Mouse (Mus musculus): Measurements from ENCODE around the gene Ccdc69. TPM values are rescaled to one million over a fixed set of nuclear protein-coding genes. Genes with fewer than 3 reads are reported as not detected.
A peak's percentile ranks its signal among the peaks of the same experiment; 100 is the strongest.

Ccdc69 gene
- polyA plus RNA-seq, 1 experiment from 2014 or later: 0.47 TPM

DNA sequence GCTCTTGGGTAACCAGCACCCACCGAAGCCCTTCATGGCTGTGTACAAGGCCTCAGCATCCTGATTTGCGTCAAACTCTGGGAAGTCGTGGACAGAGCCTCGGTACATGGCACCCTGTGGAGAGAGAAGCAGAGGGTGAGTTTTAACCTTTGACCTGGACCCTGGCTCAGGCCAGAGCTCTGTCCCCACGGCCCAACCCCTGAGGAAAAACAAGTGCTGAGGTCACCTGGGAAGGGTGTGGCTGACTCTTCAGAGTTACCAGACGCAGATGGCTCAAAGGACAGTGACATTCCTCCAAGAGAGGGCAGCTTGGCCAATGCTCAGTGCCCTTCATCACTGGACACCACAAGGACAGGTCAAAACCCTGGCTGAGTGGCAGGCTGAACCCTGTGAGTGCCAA is 64.1 kb downstream of the Ccdc69 start:
- Histone ChIP-seq H3K27ac (replicated peaks) (no peak overlapping the region), H3K4me3 (no peak overlapping the region), H3K27me3 (replicated peaks; ENCODE audit: low read depth, poor library complexity, severe bottlenecking) (no peaks in the 10 kb centered on the region), H3K4me1 (peaks cover 11% of the 10 kb centered on the region), H3K9me3 (no peaks in the 10 kb centered on the region), H3K36me3 (replicated peaks) (peaks cover 48% of the 10 kb centered on the region)
- 70% methylated on average over 6 of the region's 6 CpGs for WGBS
- no peak for DNase-seq (ENCODE audit: low spot score)

- Histone ChIP-seq H3K27me3 (replicated peaks; ENCODE audit: low read depth, poor library complexity, severe bottlenecking) (no peaks in the 10 kb centered on the region), H3K4me1 (peaks cover 9% of the 10 kb centered on the region), H3K27ac (replicated peaks) (no peak overlapping the region), H3K4me3 (no peak overlapping the region), H3K36me3 (replicated peaks) (peaks cover 58% of the 10 kb centered on the region), H3K9me3 (no peaks in the 10 kb centered on the region)
- WGBS: 85% methylated on average over 5 of the region's 5 CpGs
- DNase-seq (ENCODE audit: low spot score): peak; percentile 22
These were observed 65.1 kb downstream of the Ccdc69 start for GRCm38 (mm10) chr11:55012551-55013521.

- Histone ChIP-seq H3K9me3 (no peaks in the 10 kb centered on the region), H3K27ac (replicated peaks) (no peak overlapping the region), H3K4me3 (no peak overlapping the region), H3K4me1 (peaks cover 9% of the 10 kb centered on the region), H3K27me3 (replicated peaks; ENCODE audit: low read depth, poor library complexity, severe bottlenecking) (no peaks in the 10 kb centered on the region), H3K36me3 (replicated peaks) (peaks cover 67% of the 10 kb centered on the region)
- no peak for DNase-seq (ENCODE audit: low spot score)
- 84% methylated on average over 3 of the region's 3 CpGs for WGBS
These were observed 66.5 kb downstream of the Ccdc69 start for GRCm38 (mm10) chr11:55011440-55011839.

DNA sequence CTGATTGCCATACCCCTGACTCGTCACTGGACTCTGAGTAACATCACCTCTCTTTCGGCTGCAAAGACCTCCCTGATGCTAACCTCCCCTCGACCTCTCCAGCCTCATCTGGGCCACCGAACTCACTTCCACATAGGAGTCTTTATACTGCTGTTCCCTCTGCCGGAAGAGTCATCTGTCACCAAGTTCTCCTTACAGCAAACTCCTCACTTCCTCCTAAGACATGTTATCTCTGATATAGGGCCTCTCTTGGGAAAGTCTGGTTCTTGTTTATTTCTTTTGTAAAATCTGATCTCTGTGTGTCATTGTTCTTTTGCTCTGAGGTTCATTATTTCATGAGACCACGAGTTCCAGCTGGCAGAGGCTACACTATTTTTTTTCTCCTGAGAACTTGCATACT is 69.7 kb downstream of the Ccdc69 start:
- H3K36me3 ChIP-seq (replicated peaks): peaks cover 74% of the 10 kb centered on the region
- no peak overlapping the region for H3K27ac ChIP-seq (replicated peaks)
- 82% methylated on average over 6 of the region's 6 CpGs for WGBS
- no peaks in the 10 kb centered on the region for H3K27me3 ChIP-seq (replicated peaks; ENCODE audit: low read depth, poor library complexity, severe bottlenecking)
- no peak overlapping the region for H3K4me3 ChIP-seq
- no peaks in the 10 kb centered on the region for H3K9me3 ChIP-seq
- DNase-seq (ENCODE audit: low spot score): no peak
- no peaks in the 10 kb centered on the region for H3K4me1 ChIP-seq

DNA sequence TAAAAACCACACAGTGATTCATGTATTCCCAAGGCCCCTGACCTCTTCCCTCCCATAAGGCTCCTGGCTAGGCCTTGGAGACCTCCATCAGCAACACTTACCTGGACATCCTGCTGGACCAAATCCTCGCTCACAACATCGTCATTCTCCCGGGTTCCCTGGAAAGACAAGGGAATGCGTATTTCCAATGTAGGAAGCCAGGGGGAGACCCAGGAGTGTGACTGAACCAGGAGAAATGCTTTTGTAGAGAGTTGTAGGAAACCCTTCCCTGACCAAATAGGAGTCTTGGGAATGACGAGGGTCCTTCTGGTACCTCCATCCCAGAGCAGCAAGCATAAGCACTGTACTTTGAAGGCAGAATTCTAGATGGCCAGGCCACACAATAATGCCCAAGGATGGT is 72.2 kb downstream of the Ccdc69 start:
- H3K4me3 ChIP-seq: no peak overlapping the region
- no peaks in the 10 kb centered on the region for H3K27me3 ChIP-seq (replicated peaks; ENCODE audit: low read depth, poor library complexity, severe bottlenecking)
- peaks cover 76% of the 10 kb centered on the region for H3K36me3 ChIP-seq (replicated peaks)
- 90% methylated on average over 5 of the region's 5 CpGs for WGBS
- H3K4me1 ChIP-seq: no peaks in the 10 kb centered on the region
- DNase-seq (ENCODE audit: low spot score): no peak
- peaks cover 6% of the 10 kb centered on the region for H3K9me3 ChIP-seq
- H3K27ac ChIP-seq (replicated peaks): no peak overlapping the region

- Histone ChIP-seq H3K9me3 (peaks cover 7% of the 10 kb centered on the region), H3K4me1 (no peaks in the 10 kb centered on the region), H3K36me3 (replicated peaks) (peaks cover 73% of the 10 kb centered on the region), H3K27me3 (replicated peaks; ENCODE audit: low read depth, poor library complexity, severe bottlenecking) (no peaks in the 10 kb centered on the region), H3K27ac (replicated peaks) (no peak overlapping the region), H3K4me3 (no peak overlapping the region)
- 82% methylated on average over 7 of the region's 7 CpGs for WGBS
- DNase-seq (ENCODE audit: low spot score): no peak
These were observed 72.9 kb downstream of the Ccdc69 start for GRCm38 (mm10) chr11:55004970-55005502.

Other genes with a start within 250 kb of the Ccdc69 start
- gene Lyrm7, start 217.2 kb downstream of the Ccdc69 start, polyA plus RNA-seq (2016; fragmentation: Nextera tagmentation; extraction: Ambion mirVana): 6.7 and 6.9 TPM in 2 replicates
- gene Hint1, start 211.7 kb downstream of the Ccdc69 start, polyA plus RNA-seq (2016; fragmentation: Nextera tagmentation; extraction: Ambion mirVana): 643 and 644 TPM in 2 replicates
- 72.8 and 90.1 TPM in 2 replicates for gene Gpx3, start 175.7 kb downstream of the Ccdc69 start, polyA plus RNA-seq (2016; fragmentation: Nextera tagmentation; extraction: Ambion mirVana)
- gene Tnip1, start 115.2 kb downstream of the Ccdc69 start, polyA plus RNA-seq (2016; fragmentation: Nextera tagmentation; extraction: Ambion mirVana): 11.7 and 11.9 TPM in 2 replicates
- 56.5 and 66.7 TPM in 2 replicates for gene Anxa6, start 44.7 kb downstream of the Ccdc69 start, polyA plus RNA-seq (2016; fragmentation: Nextera tagmentation; extraction: Ambion mirVana)
- 7.2 and 7.3 TPM in 2 replicates for gene Gm2a, start 20.0 kb upstream of the Ccdc69 start, polyA plus RNA-seq (2016; fragmentation: Nextera tagmentation; extraction: Ambion mirVana)
- gene Slc36a3, start 73.6 kb upstream of the Ccdc69 start, polyA plus RNA-seq (2016; fragmentation: Nextera tagmentation; extraction: Ambion mirVana): not detected in 2 replicates
- 0.50 and 0.96 TPM in 2 replicates for gene Slc36a2, start 106.9 kb upstream of the Ccdc69 start, polyA plus RNA-seq (2016; fragmentation: Nextera tagmentation; extraction: Ambion mirVana)
- 1.3 and 1.6 TPM in 2 replicates for gene Slc36a1, start 126.2 kb upstream of the Ccdc69 start, polyA plus RNA-seq (2016; fragmentation: Nextera tagmentation; extraction: Ambion mirVana)

All from embryonic facial prominence, embryonic 10.5 days (tissue).